Mouse (Mus musculus): ENCODE measurements around the gene Gm28079.
"Not testable (repeated sequence)": the region's sequence is repeated elsewhere in the genome, so short reads cannot be mapped to it uniquely, and the experiment has no call there.

The Gm28079 gene

DNA sequence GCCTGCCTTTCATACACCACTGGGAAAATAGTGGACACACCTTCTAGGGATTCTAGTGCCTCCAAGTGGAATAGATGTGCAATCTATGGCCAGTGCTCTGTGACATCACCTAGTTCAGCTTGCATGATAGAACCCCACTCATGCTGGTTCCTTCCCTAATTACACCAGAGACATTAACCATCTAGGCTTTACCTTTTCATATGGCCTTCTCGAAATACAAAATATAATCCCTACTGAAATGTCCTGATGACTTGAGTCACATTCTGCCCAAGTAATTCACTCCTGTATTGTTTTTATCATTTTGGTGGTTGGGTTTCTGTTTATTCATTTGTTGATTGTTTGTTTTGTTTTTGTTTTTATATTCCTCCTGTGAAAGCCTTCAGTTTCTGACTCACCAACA is at the start of gene Gm28079:
Gene Gm28079, minus strand, starts transcription at position 101 of the 400 bp plus-strand sequence.
- DNase-seq = not testable (repeated sequence)

Data from right cerebral cortex, postnatal 14 days (tissue).